Mouse (Mus musculus) bone marrow, adult 2 months (tissue): ENCODE measurements around the gene Rnf19b.

Experiments used
- CTCF ChIP-seq: fragments of 200-500 bp; IDR thresholded peaks from 2 replicates; pipeline ENCODE4 v1.5.1; 2011; ENCODE audit warnings: low read length, control low read depth; ENCODE audit not compliant: control insufficient read depth, insufficient read depth
- POLR2A ChIP-seq: fragments of 200-500 bp; IDR thresholded peaks from 2 replicates; pipeline ENCODE4 v1.6.1; 2011; ENCODE audit warnings: low read depth, mild to moderate bottlenecking, control low read depth, low read length, borderline replicate concordance; ENCODE audit not compliant: control insufficient read depth

- no peak for TF ChIP-seq CTCF
- no peak for TF ChIP-seq POLR2A
These were observed 71.3 kb downstream of the Rnf19b start for GRCm38 (mm10) chr4:129129387-129129786.
